Mouse (Mus musculus): ENCODE measurements around the gene Ctbp2.

DNA sequence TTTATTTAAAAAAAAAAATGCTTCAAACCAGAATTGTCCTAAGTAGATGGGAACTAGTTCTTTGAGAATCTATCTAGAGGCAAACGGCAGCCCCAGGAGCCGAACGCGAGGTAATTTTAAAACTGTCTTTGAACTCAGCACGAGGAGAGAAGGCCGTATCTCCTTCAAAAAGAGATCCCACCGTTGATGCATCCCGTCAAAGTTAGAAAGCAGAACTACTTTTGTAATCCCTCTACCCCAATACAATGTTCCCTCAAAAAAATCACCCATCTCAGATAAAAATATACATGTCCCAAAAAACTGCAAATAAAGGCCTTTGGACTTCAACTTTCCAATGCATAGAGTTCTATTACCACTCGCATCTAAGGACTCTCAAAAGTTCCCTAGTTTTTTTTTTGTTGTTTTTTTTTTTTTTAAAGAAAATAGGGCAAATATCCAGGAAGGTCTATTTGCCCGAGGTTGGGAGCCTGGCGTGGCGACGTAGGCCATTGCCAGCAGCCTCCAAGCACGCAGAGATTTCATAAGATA is 3.0 kb downstream of the Ctbp2 start:
- TF ChIP-seq CTCF (IDR thresholded peaks at IDR 0.05; ENCODE audit: control insufficient read depth, insufficient read depth, insufficient read length): no peak
- no peak for TF ChIP-seq USF1 (IDR thresholded peaks at IDR 0.05; ENCODE audit: low read depth)
- TF ChIP-seq CEBPB (IDR thresholded peaks at IDR 0.05; ENCODE audit: low read depth): no peak
- TF ChIP-seq MYOD1 (IDR thresholded peaks at IDR 0.05; ENCODE audit: control insufficient read depth, insufficient read length, low read depth): no peak
- TF ChIP-seq FOSL1 (IDR thresholded peaks at IDR 0.05; ENCODE audit: insufficient read depth, low read length, poor library complexity, severe bottlenecking): no peak
- TF ChIP-seq MYOG (IDR thresholded peaks at IDR 0.05; ENCODE audit: control insufficient read depth, extremely low read depth, insufficient read length): no peak
- TF ChIP-seq MAX (IDR thresholded peaks at IDR 0.05): no peak
